Mouse (Mus musculus) testis, adult 2 months (tissue): ENCODE measurements at regions not wholly inside any gene's neighbourhood (a gene's known extent, or its start where the extent isn't known, plus 50 kb on each side); places are given as distances from the start of the nearest gene placed in this dataset.

ENCODE experiments used
- CTCF ChIP-seq: fragments of 200-500 bp; IDR thresholded peaks from 2 replicates; pipeline ENCODE4 v1.5.1; 2012; ENCODE audit warnings: low read depth, mild to moderate bottlenecking, inconsistent platforms, low read length, moderate library complexity; ENCODE audit not compliant: control insufficient read depth, insufficient read depth, insufficient replicate concordance
- POLR2A ChIP-seq: fragments of 200-500 bp; IDR thresholded peaks from 2 replicates; pipeline ENCODE4 v1.6.1; 2012; ENCODE audit warnings: low read depth, mild to moderate bottlenecking, inconsistent platforms, low read length, moderate library complexity; ENCODE audit not compliant: control insufficient read depth

- TF ChIP-seq CTCF (no peak), POLR2A (no peak)
Observed at GRCm38 (mm10) chr10:70846281-70847168, 190.8 kb upstream of the Phyhipl start.
